Mouse (Mus musculus): Measurements from ENCODE around the gene Nkx1-1. TPM values are rescaled to one million over a fixed set of nuclear protein-coding genes. Genes with fewer than 3 reads are reported as not detected.

Nkx1-1 gene
- polyA plus RNA-seq, 1 experiment from 2014 or later = not detected

GRCm38 (mm10) chr5:33430511-33431172, 3.1 kb downstream of the Nkx1-1 start:
- WGBS = under 1% methylated on average over 53 of the region's 64 CpGs
- H3K27ac ChIP-seq (ENCODE audit: low read length) = no peak overlapping the region
- H3K4me2 ChIP-seq (ENCODE audit: low read length) = peak overlapping the region; percentile 28
- H3K4me1 ChIP-seq (ENCODE audit: control insufficient read depth, insufficient read depth, low read length) = peaks cover 19% of the 10 kb centered on the region
- H3K27me3 ChIP-seq (ENCODE audit: control insufficient read depth, insufficient read depth, low read depth, low read length) = peaks cover 58% of the 10 kb centered on the region
- no peaks in the 10 kb centered on the region for H3K9me3 ChIP-seq (replicated peaks; ENCODE audit: control insufficient read depth, low read length, poor library complexity, severe bottlenecking)
- H3K36me3 ChIP-seq (ENCODE audit: control insufficient read depth, insufficient read depth, low read length) = no peaks in the 10 kb centered on the region
- H3K9ac ChIP-seq (ENCODE audit: low read depth, low read length) = no peak overlapping the region
- ATAC-seq = no peak
- peak overlapping the region; percentile 14 for H3K4me3 ChIP-seq (ENCODE audit: low read depth, low read length)

- Histone ChIP-seq H3K36me3 (ENCODE audit: control insufficient read depth, insufficient read depth, low read length) (no peaks in the 10 kb centered on the region), H3K27ac (ENCODE audit: low read length) (no peak overlapping the region)
These were observed 3.7 kb downstream of the Nkx1-1 start for GRCm38 (mm10) chr5:33430106-33430505.

GRCm38 (mm10) chr5:33427461-33427860, 6.3 kb downstream of the Nkx1-1 start:
- no peak for ATAC-seq
- Histone ChIP-seq H3K9me3 (replicated peaks; ENCODE audit: control insufficient read depth, low read length, poor library complexity, severe bottlenecking) (no peaks in the 10 kb centered on the region), H3K9ac (ENCODE audit: low read depth, low read length) (no peak overlapping the region), H3K27me3 (ENCODE audit: control insufficient read depth, insufficient read depth, low read depth, low read length) (peaks cover 50% of the 10 kb centered on the region), H3K4me2 (ENCODE audit: low read length) (no peak overlapping the region), H3K4me3 (ENCODE audit: low read depth, low read length) (no peak overlapping the region), H3K4me1 (ENCODE audit: control insufficient read depth, insufficient read depth, low read length) (peaks cover 6% of the 10 kb centered on the region), H3K27ac (ENCODE audit: low read length) (no peak overlapping the region), H3K36me3 (ENCODE audit: control insufficient read depth, insufficient read depth, low read length) (no peaks in the 10 kb centered on the region)

More at GRCm38 (mm10) chr5:33430106-33430505, 3.7 kb downstream of the Nkx1-1 start:
- no peak overlapping the region for H3K4me3 ChIP-seq (ENCODE audit: low read depth, low read length)
- H3K9ac ChIP-seq (ENCODE audit: low read depth, low read length) = no peak overlapping the region
- H3K4me1 ChIP-seq (ENCODE audit: control insufficient read depth, insufficient read depth, low read length) = peaks cover 19% of the 10 kb centered on the region
- no peak overlapping the region for H3K4me2 ChIP-seq (ENCODE audit: low read length)
- ATAC-seq = no peak
- no peaks in the 10 kb centered on the region for H3K9me3 ChIP-seq (replicated peaks; ENCODE audit: control insufficient read depth, low read length, poor library complexity, severe bottlenecking)
- peaks cover 58% of the 10 kb centered on the region for H3K27me3 ChIP-seq (ENCODE audit: control insufficient read depth, insufficient read depth, low read depth, low read length)
- WGBS = under 1% methylated on average over 16 of the region's 16 CpGs

GRCm38 (mm10) chr5:33420313-33420712, 13.5 kb downstream of the Nkx1-1 start:
- H3K4me2 ChIP-seq (ENCODE audit: low read length) = no peak overlapping the region
- 81% methylated on average over 3 of the region's 3 CpGs for WGBS
- no peak overlapping the region for H3K4me3 ChIP-seq (ENCODE audit: low read depth, low read length)
- peaks cover 9% of the 10 kb centered on the region for H3K27me3 ChIP-seq (ENCODE audit: control insufficient read depth, insufficient read depth, low read depth, low read length)
- H3K36me3 ChIP-seq (ENCODE audit: control insufficient read depth, insufficient read depth, low read length) = no peaks in the 10 kb centered on the region
- H3K4me1 ChIP-seq (ENCODE audit: control insufficient read depth, insufficient read depth, low read length) = no peaks in the 10 kb centered on the region
- ATAC-seq = no peak
- H3K27ac ChIP-seq (ENCODE audit: low read length) = no peak overlapping the region
- H3K9ac ChIP-seq (ENCODE audit: low read depth, low read length) = no peak overlapping the region
- no peaks in the 10 kb centered on the region for H3K9me3 ChIP-seq (replicated peaks; ENCODE audit: control insufficient read depth, low read length, poor library complexity, severe bottlenecking)

GRCm38 (mm10) chr5:33400819-33401218, 33.0 kb downstream of the Nkx1-1 start:
- Histone ChIP-seq H3K27me3 (ENCODE audit: control insufficient read depth, insufficient read depth, low read depth, low read length) (no peaks in the 10 kb centered on the region), H3K4me1 (ENCODE audit: control insufficient read depth, insufficient read depth, low read length) (no peaks in the 10 kb centered on the region), H3K27ac (ENCODE audit: low read length) (no peak overlapping the region), H3K9ac (ENCODE audit: low read depth, low read length) (no peak overlapping the region), H3K9me3 (replicated peaks; ENCODE audit: control insufficient read depth, low read length, poor library complexity, severe bottlenecking) (no peaks in the 10 kb centered on the region), H3K4me2 (ENCODE audit: low read length) (no peak overlapping the region), H3K4me3 (ENCODE audit: low read depth, low read length) (no peak overlapping the region), H3K36me3 (ENCODE audit: control insufficient read depth, insufficient read depth, low read length) (no peaks in the 10 kb centered on the region)
- ATAC-seq = no peak
- 43% methylated on average over 12 of the region's 12 CpGs for WGBS

- H3K4me3 ChIP-seq (ENCODE audit: low read depth, low read length) = no peak overlapping the region
- H3K27ac ChIP-seq (ENCODE audit: low read length) = no peak overlapping the region
- H3K27me3 ChIP-seq (ENCODE audit: control insufficient read depth, insufficient read depth, low read depth, low read length) = no peaks in the 10 kb centered on the region
- ATAC-seq = no peak
- no peaks in the 10 kb centered on the region for H3K4me1 ChIP-seq (ENCODE audit: control insufficient read depth, insufficient read depth, low read length)
- no peak overlapping the region for H3K4me2 ChIP-seq (ENCODE audit: low read length)
- H3K9me3 ChIP-seq (replicated peaks; ENCODE audit: control insufficient read depth, low read length, poor library complexity, severe bottlenecking) = no peaks in the 10 kb centered on the region
- H3K36me3 ChIP-seq (ENCODE audit: control insufficient read depth, insufficient read depth, low read length) = peaks cover 2% of the 10 kb centered on the region; the same call in 1 of the 2 replicates
- WGBS = 82% methylated on average over 7 of the region's 7 CpGs
- no peak overlapping the region for H3K9ac ChIP-seq (ENCODE audit: low read depth, low read length)
These were observed 36.9 kb downstream of the Nkx1-1 start for GRCm38 (mm10) chr5:33396828-33397227.

- ATAC-seq = no peak
- 75% methylated on average over 11 of the region's 11 CpGs for WGBS
- H3K4me3 ChIP-seq (ENCODE audit: low read depth, low read length) = no peak overlapping the region
- no peak overlapping the region for H3K27ac ChIP-seq (ENCODE audit: low read length)
- no peak overlapping the region for H3K9ac ChIP-seq (ENCODE audit: low read depth, low read length)
- H3K27me3 ChIP-seq (ENCODE audit: control insufficient read depth, insufficient read depth, low read depth, low read length) = no peaks in the 10 kb centered on the region
- H3K9me3 ChIP-seq (replicated peaks; ENCODE audit: control insufficient read depth, low read length, poor library complexity, severe bottlenecking) = no peaks in the 10 kb centered on the region
- H3K36me3 ChIP-seq (ENCODE audit: control insufficient read depth, insufficient read depth, low read length) = peaks cover 5% of the 10 kb centered on the region; the same call in 1 of the 2 replicates
- no peaks in the 10 kb centered on the region for H3K4me1 ChIP-seq (ENCODE audit: control insufficient read depth, insufficient read depth, low read length)
- H3K4me2 ChIP-seq (ENCODE audit: low read length) = no peak overlapping the region
These were observed 38.1 kb downstream of the Nkx1-1 start for GRCm38 (mm10) chr5:33395693-33396092.

- 15% methylated on average over 7 of the region's 7 CpGs for WGBS
- peak; percentile 93 for ATAC-seq
These were observed 40.0 kb downstream of the Nkx1-1 start for GRCm38 (mm10) chr5:33393803-33394202.

GRCm38 (mm10) chr5:33387550-33387949, 46.2 kb downstream of the Nkx1-1 start:
- H3K4me3 ChIP-seq (ENCODE audit: low read depth, low read length) = no peak overlapping the region
- H3K9me3 ChIP-seq (replicated peaks; ENCODE audit: control insufficient read depth, low read length, poor library complexity, severe bottlenecking) = no peaks in the 10 kb centered on the region
- no peak overlapping the region for H3K4me2 ChIP-seq (ENCODE audit: low read length)
- no peak for ATAC-seq
- no peaks in the 10 kb centered on the region for H3K4me1 ChIP-seq (ENCODE audit: control insufficient read depth, insufficient read depth, low read length)
- no peak overlapping the region for H3K9ac ChIP-seq (ENCODE audit: low read depth, low read length)
- H3K27me3 ChIP-seq (ENCODE audit: control insufficient read depth, insufficient read depth, low read depth, low read length) = no peaks in the 10 kb centered on the region
- H3K27ac ChIP-seq (ENCODE audit: low read length) = no peak overlapping the region
- 86% methylated on average over 11 of the region's 11 CpGs for WGBS
- peaks cover 11% of the 10 kb centered on the region; the same call in 1 of the 2 replicates for H3K36me3 ChIP-seq (ENCODE audit: control insufficient read depth, insufficient read depth, low read length)

More at GRCm38 (mm10) chr5:33393803-33394202, 40.0 kb downstream of the Nkx1-1 start:
- Histone ChIP-seq H3K4me1 (ENCODE audit: control insufficient read depth, insufficient read depth, low read length) (no peaks in the 10 kb centered on the region), H3K36me3 (ENCODE audit: control insufficient read depth, insufficient read depth, low read length) (peaks cover 7% of the 10 kb centered on the region; the same call in 1 of the 2 replicates), H3K27me3 (ENCODE audit: control insufficient read depth, insufficient read depth, low read depth, low read length) (no peaks in the 10 kb centered on the region), H3K4me3 (ENCODE audit: low read depth, low read length) (no peak overlapping the region), H3K9ac (ENCODE audit: low read depth, low read length) (no peak overlapping the region), H3K27ac (ENCODE audit: low read length) (no peak overlapping the region), H3K4me2 (ENCODE audit: low read length) (no peak overlapping the region), H3K9me3 (replicated peaks; ENCODE audit: control insufficient read depth, low read length, poor library complexity, severe bottlenecking) (no peaks in the 10 kb centered on the region)
